Mouse (Mus musculus): Measurements from ENCODE around the gene Gm11111.
"Not testable (repeated sequence)": the region's sequence is repeated elsewhere in the genome, so short reads cannot be mapped to it uniquely, and the experiment has no call there.

The Gm11111 gene

GRCm38 (mm10) chr5:98552395-98552794 is at the start of gene Gm11111:
Gene Gm11111 (plus strand): TSS chr5:98552695.
- no peak for DNase-seq

- DNase-seq, result no peak
These were observed 36.3 kb upstream of the Gm11111 start for GRCm38 (mm10) chr5:98516214-98516613.

- no peak for DNase-seq
These were observed 32.4 kb upstream of the Gm11111 start for GRCm38 (mm10) chr5:98520118-98520517.

GRCm38 (mm10) chr5:98522270-98522977 is 30.1 kb upstream of the Gm11111 start:
- no peak for DNase-seq

GRCm38 (mm10) chr5:98523050-98523449 is 29.4 kb upstream of the Gm11111 start:
- DNase-seq, result no peak

- no peak for DNase-seq
These were observed 28.7 kb upstream of the Gm11111 start for GRCm38 (mm10) chr5:98523783-98524182.

GRCm38 (mm10) chr5:98541333-98541732 is 11.2 kb upstream of the Gm11111 start:
- no peak for DNase-seq

GRCm38 (mm10) chr5:98550285-98550684 is 2.2 kb upstream of the Gm11111 start:
- DNase-seq, result no peak

- no peak for DNase-seq
These were observed 1.6 kb upstream of the Gm11111 start for GRCm38 (mm10) chr5:98550873-98551272.

- DNase-seq, result no peak
These were observed 511 bp downstream of the Gm11111 start for GRCm38 (mm10) chr5:98552811-98553601.

GRCm38 (mm10) chr5:98561301-98561700 is 8.8 kb downstream of the Gm11111 start:
- DNase-seq, result no peak

- no peak for DNase-seq
These were observed 10.3 kb downstream of the Gm11111 start for GRCm38 (mm10) chr5:98562806-98563205.

GRCm38 (mm10) chr5:98563801-98564200 is 11.3 kb downstream of the Gm11111 start:
- no peak for DNase-seq

GRCm38 (mm10) chr5:98566461-98567193 is 14.1 kb downstream of the Gm11111 start:
- no peak for DNase-seq

GRCm38 (mm10) chr5:98568481-98568880 is 16.0 kb downstream of the Gm11111 start:
- no peak for DNase-seq

GRCm38 (mm10) chr5:98569029-98569513 is 16.6 kb downstream of the Gm11111 start:
- DNase-seq, result no peak

- DNase-seq, result no peak
These were observed 19.9 kb downstream of the Gm11111 start for GRCm38 (mm10) chr5:98572392-98572791.

- DNase-seq, result no peak
These were observed 22.4 kb downstream of the Gm11111 start for GRCm38 (mm10) chr5:98574711-98575470.

- DNase-seq, result no peak
These were observed 23.0 kb downstream of the Gm11111 start for GRCm38 (mm10) chr5:98575471-98575834.

GRCm38 (mm10) chr5:98576538-98576937 is 24.0 kb downstream of the Gm11111 start:
- not testable (repeated sequence) for DNase-seq

- DNase-seq, result no peak
These were observed 25.9 kb downstream of the Gm11111 start for GRCm38 (mm10) chr5:98578398-98578797.

- no peak for DNase-seq
These were observed 28.3 kb downstream of the Gm11111 start for GRCm38 (mm10) chr5:98580811-98581210.

GRCm38 (mm10) chr5:98582051-98582450 is 29.6 kb downstream of the Gm11111 start:
- no peak for DNase-seq

Measured in thymus, postnatal 14 days (tissue).